In the genomic region with DNA sequence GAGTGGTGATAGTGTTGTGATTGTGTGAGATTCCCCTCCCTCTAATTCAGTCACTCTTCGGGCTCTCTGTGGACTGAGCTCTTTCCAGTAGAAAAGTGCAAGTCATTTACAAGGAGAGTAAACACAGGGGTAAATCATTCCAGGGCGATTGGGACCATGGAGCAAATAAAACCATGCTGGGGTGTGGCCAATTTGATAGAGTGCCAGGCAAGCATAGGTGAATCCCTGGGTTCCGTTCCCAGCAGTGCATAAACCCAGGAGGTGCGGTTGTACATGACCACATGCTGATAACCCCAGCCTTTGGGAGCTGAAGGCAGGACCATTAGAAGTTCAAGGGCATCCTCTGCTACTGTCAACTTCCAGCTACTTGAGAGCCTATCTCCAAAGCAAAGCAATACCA, we compare ENCODE assay signal across 9 mouse cellular contexts. TPM values are rescaled to one million over a fixed set of nuclear protein-coding genes. Genes with fewer than 3 reads are reported as not detected.
DNase-seq lines count a peak whose midpoint lies in the region; ATAC-seq lines count a peak whose summit lies in the region.
"Had no signal": no experiment of that assay in that cellular context is flagged by ENCODE, and none has a peak within 500 bp of the region (broad histone marks: within the 10 kb centered on the region; RNA-seq: fewer than 3 reads in every experiment).

No protein-coding gene starts in this region.

- H3K9ac ChIP-seq in lung, embryonic 16.5 days (ENCODE audit: low read length) = no peak overlapping the region
- no peak overlapping the region for H3K9ac ChIP-seq in limb, embryonic 12.5 days (replicated peaks)
- H3K9ac ChIP-seq in stomach, embryonic 15.5 days = no peak overlapping the region

- H3K9me3 ChIP-seq in lung, embryonic 16.5 days (ENCODE audit: control insufficient read depth, low read length) = no peaks in the 10 kb centered on the region
- H3K9me3 ChIP-seq in hindbrain, embryonic 10.5 days = no peaks in the 10 kb centered on the region
- no peaks in the 10 kb centered on the region for H3K9me3 ChIP-seq in limb, embryonic 12.5 days
- no peaks in the 10 kb centered on the region for H3K9me3 ChIP-seq in stomach, embryonic 15.5 days

- ATAC-seq in lung, embryonic 16.5 days (ENCODE audit: low read depth) = no peak
- no peak for ATAC-seq in limb, embryonic 12.5 days (ENCODE audit: insufficient number of reproducible peaks, insufficient read depth, low FRiP score, low TSS enrichment, low read depth)
- no peak for ATAC-seq in stomach, embryonic 15.5 days (ENCODE audit: insufficient read depth, low FRiP score, low read depth)
- ATAC-seq in erythroblast, adult 5-6 weeks (replicated peaks; ENCODE audit: low FRiP score, poor library complexity, severe bottlenecking) = no peak

- peaks cover 20% of the 10 kb centered on the region for H3K27me3 ChIP-seq in lung, embryonic 16.5 days (ENCODE audit: control insufficient read depth, insufficient read depth, low read depth, low read length)
- H3K27me3 ChIP-seq in hindbrain, embryonic 10.5 days (ENCODE audit: insufficient read depth, poor library complexity, severe bottlenecking) = peaks cover 29% of the 10 kb centered on the region
- peaks cover 34% of the 10 kb centered on the region for H3K27me3 ChIP-seq in limb, embryonic 12.5 days
- H3K27me3 ChIP-seq in stomach, embryonic 15.5 days (replicated peaks) = peaks cover 21% of the 10 kb centered on the region

- DNase-seq in lung, postnatal 14 days = no peak
- no peak for DNase-seq in hindbrain, embryonic 10.5 days (ENCODE audit: low spot score)
- DNase-seq in right cerebral cortex, adult 2 months (ENCODE audit: low spot score in 2 of 2) = no peak
- no peak for DNase-seq in layer of hippocampus, postnatal 10 days (ENCODE audit: low spot score in 2 of 2)
- DNase-seq: layer of hippocampus, postnatal 36 days had no signal

- WGBS in lung, embryonic 16.5 days = 29% methylated on average over 4 of the region's 4 CpGs
- 39% methylated on average over 4 of the region's 4 CpGs for WGBS in hindbrain, embryonic 10.5 days
- 27% methylated on average over 4 of the region's 4 CpGs for WGBS in limb, embryonic 12.5 days
- WGBS in stomach, embryonic 15.5 days = 22% methylated on average over 4 of the region's 4 CpGs

- H3K27ac ChIP-seq in lung, embryonic 16.5 days (ENCODE audit: low read length) = no peak overlapping the region
- H3K27ac ChIP-seq in hindbrain, embryonic 10.5 days = no peak overlapping the region
- no peak overlapping the region for H3K27ac ChIP-seq in limb, embryonic 12.5 days
- H3K27ac ChIP-seq in stomach, embryonic 15.5 days = no peak overlapping the region

- H3K4me3 ChIP-seq in lung, embryonic 16.5 days (ENCODE audit: low read length) = no peak overlapping the region
- H3K4me3 ChIP-seq in hindbrain, embryonic 10.5 days = peak overlapping the region; percentile 73
- peak overlapping the region; percentile 58 for H3K4me3 ChIP-seq in limb, embryonic 12.5 days (replicated peaks)
- H3K4me3 ChIP-seq in stomach, embryonic 15.5 days (replicated peaks) = no peak overlapping the region; the same call in 1 of the 2 replicates

- H3K36me3 ChIP-seq in lung, embryonic 16.5 days (ENCODE audit: control insufficient read depth, insufficient read depth, low read length) = no peaks in the 10 kb centered on the region
- no peaks in the 10 kb centered on the region for H3K36me3 ChIP-seq in hindbrain, embryonic 10.5 days
- H3K36me3 ChIP-seq in limb, embryonic 12.5 days = no peaks in the 10 kb centered on the region
- H3K36me3 ChIP-seq in stomach, embryonic 15.5 days = no peaks in the 10 kb centered on the region

- no peaks in the 10 kb centered on the region for H3K4me1 ChIP-seq in lung, embryonic 16.5 days (replicated peaks; ENCODE audit: control insufficient read depth, insufficient read depth, low read length)
- peaks cover 21% of the 10 kb centered on the region for H3K4me1 ChIP-seq in hindbrain, embryonic 10.5 days (replicated peaks)
- H3K4me1 ChIP-seq in limb, embryonic 12.5 days (replicated peaks) = peaks cover 11% of the 10 kb centered on the region; the same call in 1 of the 2 replicates
- H3K4me1 ChIP-seq in stomach, embryonic 15.5 days = 0 out of 2 replicates have a peak, but pooled peaks cover 4% of the 10 kb centered on the region

- peak overlapping the region; percentile 74 for H3K4me2 ChIP-seq in lung, embryonic 16.5 days (ENCODE audit: low read depth, low read length)
- H3K4me2 ChIP-seq in limb, embryonic 12.5 days = peak overlapping the region; percentile 96
- H3K4me2 ChIP-seq in stomach, embryonic 15.5 days = peak overlapping the region; percentile 87

RNA-seq across cellular contexts. Expression of gene Slc15a4, which starts 0.5 kb away (rescaled TPM):
- polyA plus RNA-seq in lung, embryonic 16.5 days (2015; fragmentation: Nextera tagmentation; extraction: Ambion mirVana) = 22.8 and 23.6 TPM in 2 replicates
- polyA plus RNA-seq in hindbrain, embryonic 10.5 days (2016; fragmentation: Nextera tagmentation; extraction: Ambion mirVana) = 24.6 and 27.0 TPM in 2 replicates
- polyA plus RNA-seq in limb, embryonic 12.5 days (2016; fragmentation: Nextera tagmentation; extraction: Ambion mirVana) = 25.9 and 28.8 TPM in 2 replicates
- 20.6 and 21.7 TPM in 2 replicates for polyA plus RNA-seq in stomach, embryonic 15.5 days (2015; fragmentation: Nextera tagmentation; extraction: Ambion mirVana)
- 10 to 100 TPM; 23.9 to 30.0 TPM for total RNA-seq in layer of hippocampus, postnatal 10 days (2021)
- 5.4 and 37.6 TPM in 2 replicates for total RNA-seq in erythroblast, adult 5-6 weeks (2015; ENCODE audit: low replicate concordance)
- total RNA-seq in erythroblast, adult 5-6 weeks (2017; ENCODE audit: low replicate concordance) = 10.0 and 12.1 TPM in 2 replicates

RNA-seq across cellular contexts. Expression of gene Glt1d1, which starts 1.1 kb away (rescaled TPM):
- 0.18 and 0.68 TPM in 2 replicates for polyA plus RNA-seq in lung, embryonic 16.5 days (2015; fragmentation: Nextera tagmentation; extraction: Ambion mirVana)
- polyA plus RNA-seq in hindbrain, embryonic 10.5 days (2016; fragmentation: Nextera tagmentation; extraction: Ambion mirVana) = 0.46 and 2.0 TPM in 2 replicates
- 0.98 and 1.2 TPM in 2 replicates for polyA plus RNA-seq in limb, embryonic 12.5 days (2016; fragmentation: Nextera tagmentation; extraction: Ambion mirVana)
- polyA plus RNA-seq in stomach, embryonic 15.5 days (2015; fragmentation: Nextera tagmentation; extraction: Ambion mirVana) = 0.52 and 0.62 TPM in 2 replicates
- total RNA-seq in layer of hippocampus, postnatal 10 days (2021) = 10 to 100 TPM; 19.1 to 21.6 TPM
- 1.3 TPM in 2 replicates for total RNA-seq in erythroblast, adult 5-6 weeks (2015; ENCODE audit: low replicate concordance)
- 0.77 and 1.7 TPM in 2 replicates for total RNA-seq in erythroblast, adult 5-6 weeks (2017; ENCODE audit: low replicate concordance)

Comparison
In these comparisons a context has a peak if more than half of its experiments do, and no peak if none do; other contexts are left out.
1. H3K4me3 ChIP-seq: peak in hindbrain, embryonic 10.5 days (single experiment) and limb, embryonic 12.5 days (single experiment); none in lung, embryonic 16.5 days (single experiment) and stomach, embryonic 15.5 days (single experiment).
2. Peak in every context shown above with its lines, with median percentiles within 50 percentile points of each other: H3K4me2 ChIP-seq.